Comparison of ENCODE assay signal across 24 mouse cellular contexts in genomic region chr5:147159792-147160191, GRCm38 (mm10). TPM values are rescaled to one million over a fixed set of nuclear protein-coding genes. Genes with fewer than 3 reads are reported as not detected.
"Had no signal": no experiment of that assay in that cellular context is flagged by ENCODE, and none has a peak within 500 bp of the region (broad histone marks: within the 10 kb centered on the region; RNA-seq: fewer than 3 reads in every experiment).

No protein-coding gene starts in this region.

- ATAC-seq: intestine, embryonic 16.5 days; liver, embryonic 12.5 days; midbrain, embryonic 15.5 days had no signal

- H3K9me3 ChIP-seq: limb, embryonic 10.5 days; limb, embryonic 13.5 days; liver, embryonic 12.5 days; liver, embryonic 15.5 days; midbrain, embryonic 12.5 days; midbrain, embryonic 15.5 days had no signal

- DNase-seq: kidney, adult 18-20 months; kidney, postnatal 25 days; layer of hippocampus, postnatal 36 days; liver; lung, adult 18-20 months; thymus, adult 2 months had no signal

- H3K9ac ChIP-seq: limb, embryonic 13.5 days; liver, embryonic 12.5 days; liver, embryonic 15.5 days; midbrain, embryonic 12.5 days; midbrain, embryonic 15.5 days had no signal

- H3K4me3 ChIP-seq: layer of hippocampus, adult 2 months; limb, embryonic 10.5 days; limb, embryonic 13.5 days; liver, embryonic 12.5 days; liver, embryonic 15.5 days; midbrain, embryonic 12.5 days; midbrain, embryonic 15.5 days; myocyte had no signal

- H3K4me1 ChIP-seq: liver, embryonic 12.5 days; liver, embryonic 15.5 days had no signal

- H3K4me2 ChIP-seq: limb, embryonic 13.5 days; liver, embryonic 12.5 days; liver, embryonic 15.5 days; midbrain, embryonic 12.5 days; midbrain, embryonic 15.5 days had no signal

- H3K27ac ChIP-seq: kidney, postnatal 0 days; layer of hippocampus, adult 2 months; limb, embryonic 10.5 days; limb, embryonic 13.5 days; liver, embryonic 12.5 days; liver, embryonic 15.5 days; macrophage; midbrain, embryonic 12.5 days; midbrain, embryonic 15.5 days had no signal

- H3K36me3 ChIP-seq: limb, embryonic 10.5 days; limb, embryonic 13.5 days; liver, embryonic 12.5 days; liver, embryonic 15.5 days; midbrain, embryonic 12.5 days; midbrain, embryonic 15.5 days had no signal

RNA-seq across cellular contexts. Expression of gene Gsx1, which starts 28.7 kb away (rescaled TPM):
- total RNA-seq: megakaryocyte, adult 5-6 weeks had no signal
- polyA plus RNA-seq: intestine, embryonic 16.5 days; kidney, embryonic 14.5 days; kidney, postnatal 0 days; large intestine, adult 2 months; limb, embryonic 10.5 days; limb, embryonic 13.5 days; liver, embryonic 12.5 days; liver, embryonic 15.5 days; lung, embryonic 16.5 days; macrophage; myocyte; small intestine, adult 2 months; spleen, adult 2 months; stomach, embryonic 14.5 days; thymus, adult 2 months had no signal
